Mouse (Mus musculus) layer of hippocampus, postnatal 25 days (tissue): ENCODE measurements around the gene Olfr608. TPM values are rescaled to one million over a fixed set of nuclear protein-coding genes. Genes with fewer than 3 reads are reported as not detected.
"Not testable (repeated sequence)": the region's sequence is repeated elsewhere in the genome, so short reads cannot be mapped to it uniquely, and the experiment has no call there.

Experiments
- DNase-seq, 2 experiments: peaks; one replicate each; pipeline ENCODE4 v3.0.0; 2022; ENCODE audit warnings: mixed read lengths in 2 of 2, low spot score in 1 of 2; ENCODE audit errors: extremely low spot score in 1 of 2
- total RNA-seq, 2 experiments: library from RNA; stranded (reverse); gene quantifications; 2 replicates each; pipeline ENCODE4 v1.2.3; 2021

The Olfr608 gene
- not detected for total RNA-seq

- no peak for DNase-seq
Measured at GRCm38 (mm10) chr7:103469577-103469976, at the start of gene Olfr608. Gene Olfr608 (plus strand): TSS chr7:103469877.

- DNase-seq = no peak
Measured at GRCm38 (mm10) chr7:103445339-103445738, 24.3 kb upstream of the Olfr608 start, which contains the start of gene Olfr605. Gene Olfr605 (minus strand): TSS chr7:103445439.

GRCm38 (mm10) chr7:103448746-103449145 lies 20.9 kb upstream of the Olfr608 start, which contains the start of gene Olfr606:
Gene Olfr606 (plus strand): TSS chr7:103449046.
- DNase-seq = no peak

GRCm38 (mm10) chr7:103460590-103460989 lies 9.1 kb upstream of the Olfr608 start:
- DNase-seq = no peak

- not testable (repeated sequence) for DNase-seq
Measured at GRCm38 (mm10) chr7:103477106-103477505, 7.4 kb downstream of the Olfr608 start.

- no peak for DNase-seq
Measured at GRCm38 (mm10) chr7:103497962-103498361, 28.3 kb downstream of the Olfr608 start, which contains the start of gene Olfr609. Gene Olfr609 (minus strand): TSS chr7:103498062.

- no peak for DNase-seq
Measured at GRCm38 (mm10) chr7:103512022-103512421, 42.3 kb downstream of the Olfr608 start, which contains the start of gene Olfr610. Gene Olfr610 (minus strand): TSS chr7:103512122.

- DNase-seq = not testable (repeated sequence)
Measured at GRCm38 (mm10) chr7:103520746-103521145, 51.1 kb downstream of the Olfr608 start, which contains the start of gene Olfr611. Gene Olfr611 (minus strand): TSS chr7:103520846.

Other genes starting within 250 kb of the Olfr608 start
- not detected for gene Usp17ld, start 217.4 kb upstream of the Olfr608 start, total RNA-seq
- not detected for gene Olfr596, start 164.2 kb upstream of the Olfr608 start, total RNA-seq
- not detected for gene Olfr597, start 153.6 kb upstream of the Olfr608 start, total RNA-seq
- gene Olfr598, start 146.3 kb upstream of the Olfr608 start, total RNA-seq = not detected
- not detected for gene Olfr599, start 134.0 kb upstream of the Olfr608 start, total RNA-seq
- gene Olfr600, start 120.2 kb upstream of the Olfr608 start, total RNA-seq = not detected
- gene Olfr601, start 107.2 kb upstream of the Olfr608 start, total RNA-seq = not detected
- gene Olfr603, start 83.7 kb upstream of the Olfr608 start, total RNA-seq = not detected
- not detected for gene Usp17lc, start 54.8 kb upstream of the Olfr608 start, total RNA-seq
- not detected for gene Olfr605, start 24.4 kb upstream of the Olfr608 start, total RNA-seq
- gene Olfr606, start 20.8 kb upstream of the Olfr608 start, total RNA-seq = not detected
- gene Olfr607, start 5.7 kb upstream of the Olfr608 start, total RNA-seq = not detected
- not detected for gene Olfr609, start 28.2 kb downstream of the Olfr608 start, total RNA-seq
- not detected for gene Olfr610, start 42.2 kb downstream of the Olfr608 start, total RNA-seq
- gene Olfr611, start 51.0 kb downstream of the Olfr608 start, total RNA-seq = not detected
- not detected for gene Olfr612, start 72.8 kb downstream of the Olfr608 start, total RNA-seq
- gene Olfr613, start 78.2 kb downstream of the Olfr608 start, total RNA-seq = not detected
- gene Olfr615, start 86.2 kb downstream of the Olfr608 start, total RNA-seq = not detected
- not detected for gene Olfr616, start 99.3 kb downstream of the Olfr608 start, total RNA-seq
- not detected for gene Olfr617, start 103.2 kb downstream of the Olfr608 start, total RNA-seq
- not detected for gene Olfr618, start 120.2 kb downstream of the Olfr608 start, total RNA-seq
- gene Olfr619, start 130.7 kb downstream of the Olfr608 start, total RNA-seq = not detected
- gene Olfr620, start 142.7 kb downstream of the Olfr608 start, total RNA-seq = not detected
- not detected for gene Olfr622, start 172.8 kb downstream of the Olfr608 start, total RNA-seq
- gene Olfr623, start 193.8 kb downstream of the Olfr608 start, total RNA-seq = not detected
- under 1 TPM in 1 of 2 experiments, not detected in 1; 0.05 TPM for gene Olfr624, start 201.3 kb downstream of the Olfr608 start, total RNA-seq
- gene Olfr625-ps1, start 212.8 kb downstream of the Olfr608 start, total RNA-seq = not detected
- not detected for gene Olfr243, start 244.8 kb downstream of the Olfr608 start, total RNA-seq